Mouse (Mus musculus) erythroblast, embryonic 14.5 days (primary cell): Measurements from ENCODE around the gene Hs3st4.

ENCODE experiments used
- GATA1 ChIP-seq: IDR thresholded peaks from 2 replicates; pipeline ENCODE4 v1.6.1; 2012; ENCODE audit warnings: low read length, inconsistent platforms, mixed read lengths
- TAL1 ChIP-seq: IDR thresholded peaks from 3 replicates; pipeline ENCODE4 v1.6.1; 2012; ENCODE audit warnings: low read length, inconsistent platforms, mixed read lengths

DNA sequence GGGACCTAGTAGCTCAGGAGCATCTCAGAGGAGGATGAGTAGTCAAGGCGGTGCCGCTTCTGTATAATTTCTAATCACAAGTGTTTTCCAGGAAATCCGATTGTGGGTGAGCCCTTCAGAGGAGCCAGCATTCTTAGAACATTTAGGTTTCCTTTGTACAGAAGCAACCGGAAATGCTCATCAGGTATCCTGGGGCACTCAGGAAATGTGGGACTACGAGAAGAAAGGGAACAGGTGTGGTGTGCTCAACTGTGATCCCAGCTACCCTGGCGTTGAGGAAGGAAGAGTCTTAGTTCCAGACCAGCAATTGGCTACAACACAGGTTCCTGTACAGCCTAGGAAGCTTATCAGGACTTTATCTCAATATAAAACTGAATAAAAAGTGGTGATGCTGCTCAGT, 307.2 kb downstream of the Hs3st4 start:
- TF ChIP-seq GATA1 (no peak), TAL1 (no peak)
